In genomic region chr5:44143467-44144235, GRCm38 (mm10) we compare ENCODE assay signal across 19 mouse cellular contexts. TPM values are rescaled to one million over a fixed set of nuclear protein-coding genes. Genes with fewer than 3 reads are reported as not detected.
DNase-seq lines count a peak whose midpoint lies in the region; ATAC-seq and TF ChIP-seq lines count a peak whose summit lies in the region.
"Had no signal": no experiment of that assay in that cellular context is flagged by ENCODE, and none has a peak within 500 bp of the region (broad histone marks: within the 10 kb centered on the region; RNA-seq: fewer than 3 reads in every experiment).

No protein-coding gene starts in this region.

- 18% methylated on average over 8 of the region's 8 CpGs for whole genome bisulfite sequencing in forebrain, embryonic 14.5 days
- WGBS in forebrain, embryonic 11.5 days, result 22% methylated on average over 8 of the region's 8 CpGs
- WGBS in intestine, embryonic 15.5 days, result 50% methylated on average over 8 of the region's 8 CpGs
- 43% methylated on average over 8 of the region's 8 CpGs for WGBS in stomach, postnatal 0 days

- no peaks in the 10 kb centered on the region for H3K36me3 ChIP-seq in forebrain, embryonic 14.5 days (ENCODE audit: control insufficient read depth, insufficient read depth, low read length)
- H3K36me3 ChIP-seq in forebrain, embryonic 11.5 days (ENCODE audit: control insufficient read depth, insufficient read depth, low read length), result no peaks in the 10 kb centered on the region
- H3K36me3 ChIP-seq in ES-E14 (ENCODE audit: control insufficient read depth, insufficient read depth, low read length, poor library complexity, severe bottlenecking), result no peaks in the 10 kb centered on the region
- no peaks in the 10 kb centered on the region for H3K36me3 ChIP-seq in intestine, embryonic 15.5 days
- no peaks in the 10 kb centered on the region for H3K36me3 ChIP-seq in stomach, postnatal 0 days (ENCODE audit: control insufficient read depth, insufficient read depth, low read length)
- H3K36me3 ChIP-seq: forebrain, embryonic 10.5 days; limb, embryonic 12.5 days; liver, embryonic 12.5 days; midbrain, embryonic 15.5 days had no signal

- H3K4me2 ChIP-seq in forebrain, embryonic 14.5 days (ENCODE audit: low read length), result no peak overlapping the region
- no peak overlapping the region for H3K4me2 ChIP-seq in forebrain, embryonic 11.5 days (ENCODE audit: low read depth, low read length, severe bottlenecking)
- no peak overlapping the region for H3K4me2 ChIP-seq in intestine, embryonic 15.5 days (replicated peaks)
- no peak overlapping the region for H3K4me2 ChIP-seq in stomach, postnatal 0 days (replicated peaks; ENCODE audit: low read depth)
- H3K4me2 ChIP-seq: limb, embryonic 12.5 days; liver, embryonic 12.5 days; midbrain, embryonic 15.5 days had no signal

- in situ Hi-C loops in ES-E14 (cut with MboI; ENCODE audit: low sequenced_read_pairs in 2 of 2, unreplicated experiment in 2 of 2), result no loop called here

- H3K9ac ChIP-seq in forebrain, embryonic 14.5 days (ENCODE audit: low read length), result no peak overlapping the region
- no peak overlapping the region for H3K9ac ChIP-seq in forebrain, embryonic 11.5 days (ENCODE audit: low read length)
- no peak overlapping the region for H3K9ac ChIP-seq in ES-E14 (ENCODE audit: insufficient read depth, low read depth, low read length, poor library complexity, severe bottlenecking)
- H3K9ac ChIP-seq in intestine, embryonic 15.5 days, result no peak overlapping the region
- no peak overlapping the region for H3K9ac ChIP-seq in stomach, postnatal 0 days (ENCODE audit: low read length)
- H3K9ac ChIP-seq: limb, embryonic 12.5 days; liver, embryonic 12.5 days; midbrain, embryonic 15.5 days had no signal

- H3K27me3 ChIP-seq in forebrain, embryonic 14.5 days (replicated peaks; ENCODE audit: control insufficient read depth, insufficient read depth, low read length), result no peaks in the 10 kb centered on the region
- H3K27me3 ChIP-seq in forebrain, embryonic 11.5 days (ENCODE audit: control insufficient read depth, insufficient read depth, low read length), result no peaks in the 10 kb centered on the region
- no peaks in the 10 kb centered on the region for H3K27me3 ChIP-seq in intestine, embryonic 15.5 days (replicated peaks)
- no peaks in the 10 kb centered on the region for H3K27me3 ChIP-seq in stomach, postnatal 0 days (ENCODE audit: control insufficient read depth, insufficient read depth, low read length)
- H3K27me3 ChIP-seq: limb, embryonic 12.5 days; liver, embryonic 12.5 days; midbrain, embryonic 15.5 days had no signal

- H3K4me1 ChIP-seq in forebrain, embryonic 14.5 days (ENCODE audit: control insufficient read depth, insufficient read depth, low read length), result no peaks in the 10 kb centered on the region
- H3K4me1 ChIP-seq in forebrain, embryonic 11.5 days (replicated peaks; ENCODE audit: control insufficient read depth, insufficient read depth, low read length), result no peaks in the 10 kb centered on the region
- peaks cover 2 to 11% of the 10 kb centered on the region in 2 experiments; a peak in 2 of 4 replicates for H3K4me1 ChIP-seq in ES-E14 (ENCODE audit: control insufficient read depth in 2 of 2, insufficient read depth in 2 of 2, low read length in 2 of 2, poor library complexity in 1 of 2)
- H3K4me1 ChIP-seq in intestine, embryonic 15.5 days (replicated peaks), result 0 out of 2 replicates have a peak, but pooled peaks cover 3% of the 10 kb centered on the region
- H3K4me1 ChIP-seq in stomach, postnatal 0 days (replicated peaks; ENCODE audit: control insufficient read depth, insufficient read depth), result no peaks in the 10 kb centered on the region
- H3K4me1 ChIP-seq: liver, embryonic 12.5 days; megakaryocyte, embryonic 14.5 days; midbrain, embryonic 15.5 days had no signal

- H3K4me3 ChIP-seq in forebrain, embryonic 14.5 days (ENCODE audit: low read depth, low read length), result no peak overlapping the region
- H3K4me3 ChIP-seq in forebrain, embryonic 11.5 days (ENCODE audit: low read depth, low read length), result no peak overlapping the region
- H3K4me3 ChIP-seq in ES-E14 (ENCODE audit: insufficient read depth in 1 of 2, low read depth in 1 of 2, low read length in 2 of 2, poor library complexity in 1 of 2, severe bottlenecking in 1 of 2), result no peak overlapping the region
- H3K4me3 ChIP-seq in intestine, embryonic 15.5 days (replicated peaks), result no peak overlapping the region
- no peak overlapping the region for H3K4me3 ChIP-seq in stomach, postnatal 0 days (ENCODE audit: low read depth, low read length)
- H3K4me3 ChIP-seq: forebrain, embryonic 10.5 days; heart, adult 2 months; limb, embryonic 12.5 days; liver, embryonic 12.5 days; megakaryocyte, embryonic 14.5 days; midbrain, embryonic 15.5 days had no signal

- H3K9me3 ChIP-seq in forebrain, embryonic 14.5 days (replicated peaks; ENCODE audit: control insufficient read depth, low read length), result no peaks in the 10 kb centered on the region
- H3K9me3 ChIP-seq in forebrain, embryonic 11.5 days (ENCODE audit: control insufficient read depth, low read length), result no peaks in the 10 kb centered on the region
- H3K9me3 ChIP-seq in ES-E14 (ENCODE audit: control insufficient read depth, insufficient read depth, low read depth, low read length), result no peaks in the 10 kb centered on the region
- H3K9me3 ChIP-seq in intestine, embryonic 15.5 days, result no peaks in the 10 kb centered on the region
- no peaks in the 10 kb centered on the region for H3K9me3 ChIP-seq in stomach, postnatal 0 days (ENCODE audit: control insufficient read depth, low read length)
- H3K9me3 ChIP-seq: forebrain, embryonic 10.5 days; limb, embryonic 12.5 days; liver, embryonic 12.5 days; midbrain, embryonic 15.5 days had no signal

- TF ChIP-seq CTCF in stomach, postnatal 0 days (IDR thresholded peaks at IDR 0.05; ENCODE audit: low read depth), result no peak

- DNase-seq in forebrain, embryonic 14.5 days (ENCODE audit: low spot score), result peak; percentile 6
- no peak for DNase-seq in forebrain, embryonic 11.5 days (ENCODE audit: low spot score)
- peak; percentile 50 for DNase-seq in ES-E14 (ENCODE audit: low read depth, low spot score)
- DNase-seq in stomach, postnatal 0 days (ENCODE audit: low spot score), result peak; percentile 76
- no peak for DNase-seq in adipocyte (ENCODE audit: low spot score)
- no peak for DNase-seq in spleen, postnatal 4 days (ENCODE audit: low spot score in 2 of 2)
- DNase-seq: adrenal gland, postnatal 25 days; cerebellum, adult 11-12 months; cerebellum, postnatal 14 days; gastrocnemius, postnatal 10 days; heart, adult 2 months; lung, adult 2 months; right cerebral cortex, adult 18-20 months had no signal

- ATAC-seq in forebrain, embryonic 14.5 days, result no peak
- ATAC-seq in forebrain, embryonic 11.5 days (replicated peaks; ENCODE audit: low FRiP score), result no peak
- peak; percentile 85 for ATAC-seq in intestine, embryonic 15.5 days
- ATAC-seq in stomach, postnatal 0 days (ENCODE audit: low FRiP score, low TSS enrichment), result peak; percentile 91
- ATAC-seq: liver, embryonic 12.5 days; midbrain, embryonic 15.5 days had no signal

- H3K27ac ChIP-seq in forebrain, embryonic 14.5 days (ENCODE audit: low read depth, low read length), result no peak overlapping the region
- no peak overlapping the region for H3K27ac ChIP-seq in forebrain, embryonic 11.5 days (ENCODE audit: low read depth, low read length)
- H3K27ac ChIP-seq in ES-E14 (ENCODE audit: insufficient read depth, low read depth, low read length, poor library complexity, severe bottlenecking), result peak overlapping the region; percentile 32
- no peak overlapping the region for H3K27ac ChIP-seq in intestine, embryonic 15.5 days
- H3K27ac ChIP-seq in stomach, postnatal 0 days (replicated peaks), result peak overlapping the region; percentile 76
- H3K27ac ChIP-seq: forebrain, embryonic 10.5 days; heart, adult 2 months; limb, embryonic 12.5 days; liver, embryonic 12.5 days; midbrain, embryonic 15.5 days had no signal

- TF ChIP-seq EP300 in stomach, postnatal 0 days (optimal IDR thresholded peaks at IDR 0.05), result no peak

TF ChIP-seq in ES-E14, 5 proteins besides CTCF, POLR2A, EP300 and RAD21:
- TF ChIP-seq MAFK (IDR thresholded peaks at IDR 0.05; ENCODE audit: insufficient read depth, low read depth, low read length) (no peak), CHD2 (IDR thresholded peaks at IDR 0.05; ENCODE audit: low read depth, low read length) (no peak)

RNA-seq across cellular contexts. Expression of gene Prom1, which starts 41.8 kb away (rescaled TPM):
- polyA plus RNA-seq in forebrain, embryonic 14.5 days (2014; fragmentation: Nextera tagmentation; extraction: Ambion mirVana), result 47.3 and 52.4 TPM in 2 replicates
- polyA plus RNA-seq in forebrain, embryonic 11.5 days (2014; fragmentation: Nextera tagmentation; extraction: Ambion mirVana), result 135 and 138 TPM in 2 replicates
- total RNA-seq in ES-E14 (2012; rRNA removed), result 12.7 and 13.7 TPM in 2 replicates
- 38.2 and 39.6 TPM in 2 replicates for polyA plus RNA-seq in intestine, embryonic 15.5 days (2015; fragmentation: Nextera tagmentation; extraction: Ambion mirVana)
- polyA plus RNA-seq in stomach, postnatal 0 days (2015; fragmentation: Nextera tagmentation; extraction: Ambion mirVana), result 52.3 and 52.7 TPM in 2 replicates

Comparison
In these comparisons a context has a peak if more than half of its experiments do, and no peak if none do; other contexts are left out.
1. DNase-seq: peak in forebrain, embryonic 14.5 days (single experiment), ES-E14 (single experiment) and stomach, postnatal 0 days (single experiment); none in forebrain, embryonic 11.5 days (single experiment), adipocyte (single experiment) and spleen, postnatal 4 days (0 of 2).
2. ATAC-seq: peak in intestine, embryonic 15.5 days (single experiment) and stomach, postnatal 0 days (single experiment); none in forebrain, embryonic 14.5 days (single experiment) and forebrain, embryonic 11.5 days (single experiment).
3. H3K27ac ChIP-seq: peak in ES-E14 (single experiment) and stomach, postnatal 0 days (single experiment); none in forebrain, embryonic 14.5 days (single experiment), forebrain, embryonic 11.5 days (single experiment) and intestine, embryonic 15.5 days (single experiment).